Mouse (Mus musculus) T-helper 1 cell (primary cell): ENCODE measurements around the gene Tmem235.
"Not testable (repeated sequence)": the region's sequence is repeated elsewhere in the genome, so short reads cannot be mapped to it uniquely, and the experiment has no call there.

ENCODE experiments used
- in situ Hi-C: fragments of 300-600 bp; cut with MboI, MseI; formaldehyde crosslinking; loops from one replicate; pipeline ENCODE4 v1.15.1; 2025; ENCODE audit warnings: high pct_unique_total_duplicates

The Tmem235 gene

GRCm38 (mm10) chr11:117832086-117832969, 28.2 kb upstream of the Tmem235 start:
- in situ Hi-C loops = no loop called here

- in situ Hi-C loops = not testable (repeated sequence)
Measured at GRCm38 (mm10) chr11:117833509-117833908, 27.0 kb upstream of the Tmem235 start.

GRCm38 (mm10) chr11:117834086-117834485, 26.5 kb upstream of the Tmem235 start:
- in situ Hi-C loops = no loop called here

GRCm38 (mm10) chr11:117836306-117836705, 24.2 kb upstream of the Tmem235 start:
- in situ Hi-C loops = no loop called here

GRCm38 (mm10) chr11:117838572-117838971, 22.0 kb upstream of the Tmem235 start:
- in situ Hi-C loops = no loop called here

- in situ Hi-C loops = no loop called here
Measured at GRCm38 (mm10) chr11:117839021-117839420, 21.5 kb upstream of the Tmem235 start.

- in situ Hi-C loops = no loop called here
Measured at GRCm38 (mm10) chr11:117840910-117841309, 19.6 kb upstream of the Tmem235 start.

- in situ Hi-C loops = no loop called here
Measured at GRCm38 (mm10) chr11:117843434-117843833, 17.1 kb upstream of the Tmem235 start.

GRCm38 (mm10) chr11:117844997-117845396, 15.6 kb upstream of the Tmem235 start:
- in situ Hi-C loops = no loop called here

GRCm38 (mm10) chr11:117845651-117846050, 14.9 kb upstream of the Tmem235 start:
- in situ Hi-C loops = no loop called here

GRCm38 (mm10) chr11:117846640-117847039, 13.9 kb upstream of the Tmem235 start:
- in situ Hi-C loops = no loop called here

- in situ Hi-C loops = no loop called here
Measured at GRCm38 (mm10) chr11:117847593-117848215, 12.8 kb upstream of the Tmem235 start.

GRCm38 (mm10) chr11:117848271-117848984, 12.1 kb upstream of the Tmem235 start:
- in situ Hi-C loops = no loop called here

- in situ Hi-C loops = no loop called here
Measured at GRCm38 (mm10) chr11:117848985-117849671, 11.4 kb upstream of the Tmem235 start, which contains the start of gene Birc5. Birc5 (plus strand) TSS chr11:117849251.

- in situ Hi-C loops = no loop called here
Measured at GRCm38 (mm10) chr11:117852875-117853274, 7.7 kb upstream of the Tmem235 start.

GRCm38 (mm10) chr11:117854241-117854640, 6.3 kb upstream of the Tmem235 start:
- in situ Hi-C loops = no loop called here

- in situ Hi-C loops = no loop called here
Measured at GRCm38 (mm10) chr11:117855360-117855759, 5.2 kb upstream of the Tmem235 start.

GRCm38 (mm10) chr11:117855975-117856374, 4.6 kb upstream of the Tmem235 start:
- in situ Hi-C loops = no loop called here

- in situ Hi-C loops = no loop called here
Measured at GRCm38 (mm10) chr11:117857462-117857861, 3.1 kb upstream of the Tmem235 start.

GRCm38 (mm10) chr11:117858392-117858791, 2.2 kb upstream of the Tmem235 start:
- in situ Hi-C loops = no loop called here

- in situ Hi-C loops = no loop called here
Measured at GRCm38 (mm10) chr11:117863174-117863856, 2.8 kb downstream of the Tmem235 start.
